Mouse (Mus musculus) heart, embryonic 10.5 days (tissue): ENCODE data around the gene Dcst1. TPM values are rescaled to one million over a fixed set of nuclear protein-coding genes. Genes with fewer than 3 reads are reported as not detected.

Experiments used
- DNase-seq: peaks from one replicate; pipeline ENCODE4 v3.0.0-alpha.2; 2017; ENCODE audit warnings: low spot score
- H3K27ac ChIP-seq: fragments of 300-500 bp; sonication (generic); 2 replicates; pipeline ENCODE4 v1.5.1; 2016; ENCODE audit warnings: mild to moderate bottlenecking
- H3K27me3 ChIP-seq: fragments of 300-500 bp; sonication (generic); 2 replicates; pipeline ENCODE4 v1.6.1; 2016; ENCODE audit warnings: mild to moderate bottlenecking; ENCODE audit not compliant: poor library complexity, insufficient read depth, severe bottlenecking
- H3K36me3 ChIP-seq: fragments of 300-500 bp; sonication (generic); 2 replicates; pipeline ENCODE4 v1.6.1; 2016; ENCODE audit warnings: mild to moderate bottlenecking, moderate library complexity
- H3K4me1 ChIP-seq: fragments of 300-500 bp; sonication (generic); 2 replicates; pipeline ENCODE4 v1.6.1; 2016; ENCODE audit warnings: mild to moderate bottlenecking
- H3K4me3 ChIP-seq: fragments of 300-500 bp; sonication (generic); 2 replicates; pipeline ENCODE4 v1.5.1; 2016; ENCODE audit warnings: mild to moderate bottlenecking, moderate library complexity
- H3K9me3 ChIP-seq: fragments of 300-500 bp; sonication (generic); 2 replicates; pipeline ENCODE4 v1.6.1; 2016; ENCODE audit warnings: mild to moderate bottlenecking, moderate library complexity
- WGBS: fragments of 180-500 bp; shearing (Covaris S2); methylation state at CpG from one replicate; pipeline ENCODE4 v1.1.7; 2016; 5-methylcytosine and 5-hydroxymethylcytosine counted together
- polyA plus RNA-seq: library from polyadenylated mRNA; unstranded; fragments of >200 nt; fragmentation: Nextera tagmentation; extraction: Ambion mirVana; gene quantifications from 2 replicates; pipeline ENCODE4 v1.2.1, GENCODE M21; 2016

Gene Dcst1
- 0.10 and 0.11 TPM in 2 replicates for polyA plus RNA-seq

GRCm38 (mm10) chr3:89365153-89365485, at the start of gene Dcst1:
Gene Dcst1 (minus strand): TSS chr3:89365253.
- Histone ChIP-seq H3K9me3 (no peaks in the 10 kb centered on the region), H3K27ac (no peak within 1 kb of the TSS), H3K36me3 (no peaks in the 10 kb centered on the region), H3K4me1 (peaks cover 16% of the 10 kb centered on the region), H3K27me3 (peaks cover 42% of the 10 kb centered on the region), H3K4me3 (no peak within 1 kb of the TSS)
- 85% methylated on average over 11 of the region's 11 CpGs for WGBS
- DNase-seq, result no peak

- DNase-seq, result peak; percentile 99
- peaks cover 12% of the 10 kb centered on the region for H3K4me1 ChIP-seq
- H3K27me3 ChIP-seq, result no peaks in the 10 kb centered on the region
- no peaks in the 10 kb centered on the region for H3K9me3 ChIP-seq
- H3K36me3 ChIP-seq, result peaks cover 58% of the 10 kb centered on the region
- peak within 1 kb of the TSS; percentile 68 for H3K4me3 ChIP-seq
- H3K27ac ChIP-seq, result peak within 1 kb of the TSS; percentile 84
- WGBS, result 7% methylated on average over 28 of the region's 28 CpGs
These were observed 46.7 kb upstream of the Dcst1 start, which contains the start of gene Flad1 for GRCm38 (mm10) chr3:89411490-89412393. Gene Flad1 (minus strand): TSS chr3:89411870.

- Histone ChIP-seq H3K27ac (peak overlapping the region; percentile 84), H3K4me3 (peak overlapping the region; percentile 68), H3K9me3 (no peaks in the 10 kb centered on the region), H3K4me1 (peaks cover 7% of the 10 kb centered on the region), H3K27me3 (no peaks in the 10 kb centered on the region), H3K36me3 (peaks cover 54% of the 10 kb centered on the region)
- no peak for DNase-seq
- 72% methylated on average over 10 of the region's 10 CpGs for WGBS
These were observed 45.8 kb upstream of the Dcst1 start for GRCm38 (mm10) chr3:89410864-89411263.

GRCm38 (mm10) chr3:89409701-89410100, 44.6 kb upstream of the Dcst1 start:
- no peak overlapping the region for H3K27ac ChIP-seq
- WGBS, result 94% methylated on average over 3 of the region's 3 CpGs
- H3K4me1 ChIP-seq, result peaks cover 7% of the 10 kb centered on the region
- H3K4me3 ChIP-seq, result no peak overlapping the region
- H3K36me3 ChIP-seq, result peaks cover 51% of the 10 kb centered on the region
- DNase-seq, result no peak
- H3K9me3 ChIP-seq, result no peaks in the 10 kb centered on the region
- no peaks in the 10 kb centered on the region for H3K27me3 ChIP-seq

- Histone ChIP-seq H3K4me1 (peaks cover 7% of the 10 kb centered on the region), H3K36me3 (peaks cover 52% of the 10 kb centered on the region), H3K9me3 (no peaks in the 10 kb centered on the region), H3K27ac (no peak overlapping the region), H3K4me3 (0 out of 2 replicates have a peak overlapping the region, but pooled peaks have one; percentile 12), H3K27me3 (no peaks in the 10 kb centered on the region)
- 53% methylated on average over 16 of the region's 16 CpGs for WGBS
- no peak for DNase-seq
These were observed 43.4 kb upstream of the Dcst1 start for GRCm38 (mm10) chr3:89408448-89408847.

GRCm38 (mm10) chr3:89406887-89407286, 41.8 kb upstream of the Dcst1 start:
- 91% methylated on average over 6 of the region's 6 CpGs for WGBS
- DNase-seq, result no peak
- Histone ChIP-seq H3K4me3 (no peak overlapping the region), H3K36me3 (peaks cover 61% of the 10 kb centered on the region), H3K4me1 (peaks cover 7% of the 10 kb centered on the region), H3K27me3 (no peaks in the 10 kb centered on the region), H3K9me3 (no peaks in the 10 kb centered on the region), H3K27ac (no peak overlapping the region)

- Histone ChIP-seq H3K27me3 (no peaks in the 10 kb centered on the region), H3K27ac (no peak within 1 kb of the TSS), H3K9me3 (no peaks in the 10 kb centered on the region), H3K4me1 (no peaks in the 10 kb centered on the region), H3K4me3 (no peak within 1 kb of the TSS), H3K36me3 (peaks cover 65% of the 10 kb centered on the region)
- WGBS, result 76% methylated on average over 5 of the region's 5 CpGs
- no peak for DNase-seq
These were observed 37.6 kb upstream of the Dcst1 start, which contains the start of gene Lenep for GRCm38 (mm10) chr3:89402693-89403092. Gene Lenep (minus strand): TSS chr3:89402793.

- WGBS, result 94% methylated on average over 7 of the region's 7 CpGs
- no peaks in the 10 kb centered on the region for H3K9me3 ChIP-seq
- no peak overlapping the region for H3K27ac ChIP-seq
- DNase-seq, result no peak
- no peaks in the 10 kb centered on the region for H3K27me3 ChIP-seq
- peaks cover 7% of the 10 kb centered on the region for H3K4me1 ChIP-seq
- H3K4me3 ChIP-seq, result no peak overlapping the region
- peaks cover 56% of the 10 kb centered on the region for H3K36me3 ChIP-seq
These were observed 36.3 kb upstream of the Dcst1 start for GRCm38 (mm10) chr3:89401329-89401728.

GRCm38 (mm10) chr3:89396654-89397005, 31.6 kb upstream of the Dcst1 start:
- DNase-seq, result no peak
- Histone ChIP-seq H3K4me1 (peaks cover 52% of the 10 kb centered on the region), H3K9me3 (no peaks in the 10 kb centered on the region), H3K36me3 (peaks cover 15% of the 10 kb centered on the region), H3K27ac (peak overlapping the region; percentile 93), H3K27me3 (no peaks in the 10 kb centered on the region; the same call in 1 of the 2 replicates), H3K4me3 (peak overlapping the region; percentile 79)
- 0% methylated on average over 4 of the region's 4 CpGs for WGBS

- Histone ChIP-seq H3K27me3 (no peaks in the 10 kb centered on the region; the same call in 1 of the 2 replicates), H3K27ac (peak overlapping the region; percentile 93), H3K4me3 (peak overlapping the region; percentile 79), H3K4me1 (peaks cover 58% of the 10 kb centered on the region), H3K9me3 (no peaks in the 10 kb centered on the region), H3K36me3 (peaks cover 9% of the 10 kb centered on the region; the same call in 1 of the 2 replicates)
- under 1% methylated on average over 43 of the region's 44 CpGs for WGBS
- DNase-seq, result peak; percentile 91
These were observed 31.0 kb upstream of the Dcst1 start for GRCm38 (mm10) chr3:89395806-89396653.

GRCm38 (mm10) chr3:89395419-89395805, 30.4 kb upstream of the Dcst1 start:
- Histone ChIP-seq H3K27ac (peak overlapping the region; percentile 93), H3K9me3 (no peaks in the 10 kb centered on the region), H3K36me3 (peaks cover 8% of the 10 kb centered on the region; the same call in 1 of the 2 replicates), H3K27me3 (peaks cover 5% of the 10 kb centered on the region; the same call in 1 of the 2 replicates), H3K4me3 (peak overlapping the region; percentile 79), H3K4me1 (peaks cover 64% of the 10 kb centered on the region)
- no peak for DNase-seq
- WGBS, result 2% methylated on average over 10 of the region's 10 CpGs

GRCm38 (mm10) chr3:89394894-89395256, 29.8 kb upstream of the Dcst1 start:
- peaks cover 5% of the 10 kb centered on the region; the same call in 1 of the 2 replicates for H3K27me3 ChIP-seq
- no peaks in the 10 kb centered on the region for H3K9me3 ChIP-seq
- under 1% methylated on average over 10 of the region's 12 CpGs for WGBS
- peak overlapping the region; percentile 93 for H3K27ac ChIP-seq
- peaks cover 6% of the 10 kb centered on the region; the same call in 1 of the 2 replicates for H3K36me3 ChIP-seq
- DNase-seq, result peak; percentile 94
- peaks cover 70% of the 10 kb centered on the region for H3K4me1 ChIP-seq
- H3K4me3 ChIP-seq, result peak overlapping the region; percentile 79
